Mouse (Mus musculus): ENCODE results near the gene Rbm47.

DNA sequence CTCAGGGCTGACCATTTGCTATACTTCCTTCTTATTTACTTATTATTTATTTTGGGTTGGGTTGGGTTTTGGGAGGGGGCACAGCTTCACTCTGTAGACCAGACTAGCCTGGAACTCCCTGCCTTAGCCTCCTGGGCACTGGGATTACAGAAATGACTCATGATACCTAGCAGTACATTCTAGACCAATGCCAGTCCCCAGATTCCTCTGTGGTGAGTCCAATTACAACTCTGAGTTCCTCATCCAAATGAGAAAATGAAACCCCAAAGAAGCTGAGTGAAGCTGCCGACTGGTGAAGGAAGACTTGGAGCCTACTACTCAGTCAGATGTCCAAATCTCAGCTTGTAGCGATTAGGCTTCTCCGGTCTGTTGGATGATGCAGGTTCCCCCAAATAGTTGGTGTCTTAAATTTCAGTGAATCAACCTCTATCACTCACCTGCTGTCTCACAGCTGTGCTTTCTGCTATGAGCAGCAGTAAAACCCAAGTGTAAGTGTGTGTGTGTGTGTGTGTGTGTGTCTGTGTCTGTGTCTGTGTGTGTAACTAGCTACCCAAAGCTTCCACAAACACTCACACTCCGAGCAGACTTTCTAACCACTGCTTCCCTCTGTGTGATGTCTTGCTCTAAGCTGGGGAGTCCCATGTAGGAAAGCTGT is 84.5 kb downstream of the Rbm47 start:
- TF ChIP-seq CTCF (IDR thresholded peaks at IDR 0.05) = no peak
- no peak for TF ChIP-seq EP300 (IDR thresholded peaks at IDR 0.05)

All from lung, postnatal 0 days (tissue).